Mouse (Mus musculus) liver, embryonic 14.5 days (tissue): ENCODE measurements at regions not wholly inside any gene's neighbourhood (a gene's known extent, or its start where the extent isn't known, plus 50 kb on each side); places are given as distances from the start of the nearest gene placed in this dataset.

Experiments
- ATAC-seq: fragments of 200-750 bp; cut with Nextera tagmentation; 2 replicates; pipeline ENCODE4 v1.8.0; 2017; ENCODE audit warnings: moderate number of reproducible peaks, mild to moderate bottlenecking, moderate library complexity; ENCODE audit not compliant: insufficient read depth
- DNase-seq, 3 experiments: peaks; one replicate each; pipeline ENCODE4 v3.0.0-alpha.2; 2012 to 2013; ENCODE audit warnings: low read depth in 3 of 3, low spot score in 3 of 3
- H3K27ac ChIP-seq: fragments of 300-500 bp; sonication (generic); 2 replicates; pipeline ENCODE4 v1.5.1; 2014; ENCODE audit warnings: moderate library complexity, mild to moderate bottlenecking, control low read depth, inconsistent platforms
- H3K27me3 ChIP-seq: fragments of 300-500 bp; sonication (generic); 2 replicates; pipeline ENCODE4 v1.6.1; 2014; ENCODE audit warnings: mild to moderate bottlenecking, low read length, moderate library complexity; ENCODE audit not compliant: control insufficient read depth, insufficient read depth
- H3K36me3 ChIP-seq: fragments of 300-500 bp; sonication (generic); replicated peaks from 2 replicates; pipeline ENCODE4 v1.6.1; 2014; ENCODE audit warnings: low read depth; ENCODE audit not compliant: control insufficient read depth, insufficient read depth
- H3K4me1 ChIP-seq, 2 experiments: fragments of 200-500 bp in 1 of 2; fragments of 300-500 bp in 1 of 2; sonication (generic) in 1 of 2; replicated peaks; 2 replicates each; pipeline ENCODE4 v1.6.1; 2012 to 2014; ENCODE audit warnings: antibody characterized with exemption in 1 of 2, inconsistent platforms in 1 of 2, low read length in 1 of 2; ENCODE audit not compliant: control insufficient read depth in 2 of 2, insufficient read depth in 2 of 2
- H3K4me2 ChIP-seq: fragments of 300-500 bp; sonication (generic); 2 replicates; pipeline ENCODE4 v1.6.1; 2014; ENCODE audit warnings: low read depth, mild to moderate bottlenecking, control low read depth, moderate library complexity
- H3K4me3 ChIP-seq, 2 experiments: fragments of 200-500 bp in 1 of 2; fragments of 300-500 bp in 1 of 2; sonication (generic) in 1 of 2; 2 replicates each; pipeline ENCODE4 v1.5.1; 2012 to 2014; ENCODE audit warnings: low read depth in 2 of 2, low read length in 2 of 2, mild to moderate bottlenecking in 2 of 2, control low read depth in 1 of 2, inconsistent platforms in 1 of 2, moderate library complexity in 1 of 2; ENCODE audit not compliant: insufficient read depth in 1 of 2
- H3K9ac ChIP-seq: fragments of 300-500 bp; sonication (generic); replicated peaks from 2 replicates; pipeline ENCODE4 v1.6.1; 2014; ENCODE audit warnings: mild to moderate bottlenecking, control low read depth, moderate library complexity
- H3K9me3 ChIP-seq: fragments of 300-500 bp; sonication (generic); 2 replicates; pipeline ENCODE4 v1.6.1; 2016; ENCODE audit warnings: low read length, mixed read lengths; ENCODE audit not compliant: control insufficient read depth
- CTCF ChIP-seq: IDR thresholded peaks from 2 replicates; pipeline ENCODE4 v1.5.1; 2016; ENCODE audit warnings: antibody characterized with exemption, low read depth, control low read depth
- EP300 ChIP-seq: IDR thresholded peaks from 2 replicates; pipeline ENCODE4 v1.6.1; 2016; ENCODE audit warnings: antibody characterized with exemption, low read depth
- WGBS: fragments of 180-500 bp; shearing (Covaris S2); extraction: QIAGEN DNeasy Blood & Tissue Kit; methylation state at CpG from one replicate; pipeline ENCODE4 v1.1.7; 2014; ENCODE audit not compliant: insufficient replicate concordance; 5-methylcytosine and 5-hydroxymethylcytosine counted together

GRCm38 (mm10) chr2:38439973-38440372 lies 71.5 kb upstream of the Nek6 start:
- no peaks in the 10 kb centered on the region for H3K9me3 ChIP-seq
- WGBS = 59% methylated on average over 5 of the region's 5 CpGs
- H3K4me3 ChIP-seq = no peak overlapping the region
- no peaks in the 10 kb centered on the region for H3K27me3 ChIP-seq
- no peaks in the 10 kb centered on the region for H3K4me1 ChIP-seq
- no peak for TF ChIP-seq CTCF
- no peak for TF ChIP-seq EP300
- no peaks in the 10 kb centered on the region for H3K36me3 ChIP-seq
- no peak overlapping the region for H3K27ac ChIP-seq
- no peak for ATAC-seq
- H3K9ac ChIP-seq = no peak overlapping the region
- no peak overlapping the region for H3K4me2 ChIP-seq
- DNase-seq = no peak

- no peaks in the 10 kb centered on the region for H3K4me1 ChIP-seq
- WGBS = 64% methylated on average over 6 of the region's 6 CpGs
- no peaks in the 10 kb centered on the region for H3K36me3 ChIP-seq
- H3K9me3 ChIP-seq = no peaks in the 10 kb centered on the region
- H3K27me3 ChIP-seq = no peaks in the 10 kb centered on the region
- DNase-seq = no peak
- H3K9ac ChIP-seq = no peak overlapping the region
- H3K4me2 ChIP-seq = no peak overlapping the region
- TF ChIP-seq CTCF (no peak), EP300 (no peak)
- no peak overlapping the region for H3K4me3 ChIP-seq
- no peak for ATAC-seq
- H3K27ac ChIP-seq = no peak overlapping the region
Measured at GRCm38 (mm10) chr2:38449092-38449491, 62.4 kb upstream of the Nek6 start.

GRCm38 (mm10) chr2:38456571-38456970 lies 54.9 kb upstream of the Nek6 start:
- DNase-seq (no peak), ATAC-seq (no peak)
- no peak for TF ChIP-seq CTCF
- no peak for TF ChIP-seq EP300
- Histone ChIP-seq H3K27me3 (no peaks in the 10 kb centered on the region), H3K4me1 (no peaks in the 10 kb centered on the region), H3K9ac (no peak overlapping the region), H3K36me3 (no peaks in the 10 kb centered on the region), H3K9me3 (no peaks in the 10 kb centered on the region), H3K27ac (no peak overlapping the region), H3K4me3 (no peak overlapping the region), H3K4me2 (no peak overlapping the region)
- WGBS = 49% methylated on average over 3 of the region's 3 CpGs

- Histone ChIP-seq H3K4me2 (no peak overlapping the region), H3K4me1 (no peaks in the 10 kb centered on the region), H3K4me3 (no peak overlapping the region), H3K36me3 (no peaks in the 10 kb centered on the region), H3K27me3 (no peaks in the 10 kb centered on the region), H3K9me3 (no peaks in the 10 kb centered on the region), H3K9ac (no peak overlapping the region), H3K27ac (no peak overlapping the region)
- WGBS = 62% methylated on average over 2 of the region's 2 CpGs
- ATAC-seq (no peak), DNase-seq (no peak)
- TF ChIP-seq EP300 = no peak
Measured at GRCm38 (mm10) chr2:38460367-38460766, 51.1 kb upstream of the Nek6 start.

GRCm38 (mm10) chr2:38460825-38461540 lies 50.5 kb upstream of the Nek6 start:
- H3K36me3 ChIP-seq = no peaks in the 10 kb centered on the region
- H3K4me3 ChIP-seq = no peak overlapping the region
- H3K27me3 ChIP-seq = no peaks in the 10 kb centered on the region
- H3K9me3 ChIP-seq = no peaks in the 10 kb centered on the region
- 40% methylated on average over 6 of the region's 6 CpGs for WGBS
- no peak for DNase-seq
- no peak overlapping the region for H3K27ac ChIP-seq
- no peak overlapping the region for H3K4me2 ChIP-seq
- no peaks in the 10 kb centered on the region for H3K4me1 ChIP-seq
- H3K9ac ChIP-seq = no peak overlapping the region
- no peak for TF ChIP-seq CTCF
- TF ChIP-seq EP300 = no peak
- ATAC-seq = no peak
